Mouse (Mus musculus) adrenal gland, postnatal 4 days (tissue): Measurements from ENCODE around the gene Atg14. TPM values are rescaled to one million over a fixed set of nuclear protein-coding genes. Genes with fewer than 3 reads are reported as not detected.
"Not testable (repeated sequence)": the region's sequence is repeated elsewhere in the genome, so short reads cannot be mapped to it uniquely, and the experiment has no call there.

Experiments used
- DNase-seq, 2 experiments: peaks; one replicate each; pipeline ENCODE4 v3.0.0; 2021 to 2022; ENCODE audit warnings: low spot score in 2 of 2, mixed read lengths in 2 of 2
- long read RNA-seq, 2 experiments: library from polyadenylated mRNA; stranded (forward); transcript quantifications; one replicate each; pipeline ENCODE4 v2.0.0; 2021
- total RNA-seq, 2 experiments: library from RNA; stranded (reverse); gene quantifications; 2 replicates each; pipeline ENCODE4 v1.2.3; 2021

The Atg14 gene
- 10 to 100 TPM; 20.9 to 24.9 TPM for total RNA-seq
- long read RNA-seq, experiment 1, transcript Atg14-201 (10 exons, 3,450 nt) = major isoform, 23 of 26 reads
- long read RNA-seq, experiment 1, partial matches to known transcripts = 1 of 26 reads
- long read RNA-seq, experiment 1, other reads (novel, unspliced or antisense) = 2 of 26 reads
- long read RNA-seq, experiment 2, transcript Atg14-201 (10 exons, 3,450 nt) = major isoform, 29 of 35 reads
- long read RNA-seq, experiment 2, partial matches to known transcripts = 4 of 35 reads
- long read RNA-seq, experiment 2, other reads (novel, unspliced or antisense) = 2 of 35 reads

- not testable (repeated sequence) for DNase-seq
Measured at GRCm38 (mm10) chr14:47570549-47570948, at the start of gene Atg14. Gene Atg14, minus strand, starts transcription at chr14:47570649.

GRCm38 (mm10) chr14:47618891-47619290, 48.4 kb upstream of the Atg14 start:
- DNase-seq = no peak

- no peak for DNase-seq
Measured at GRCm38 (mm10) chr14:47613254-47613653, 42.8 kb upstream of the Atg14 start.

DNA sequence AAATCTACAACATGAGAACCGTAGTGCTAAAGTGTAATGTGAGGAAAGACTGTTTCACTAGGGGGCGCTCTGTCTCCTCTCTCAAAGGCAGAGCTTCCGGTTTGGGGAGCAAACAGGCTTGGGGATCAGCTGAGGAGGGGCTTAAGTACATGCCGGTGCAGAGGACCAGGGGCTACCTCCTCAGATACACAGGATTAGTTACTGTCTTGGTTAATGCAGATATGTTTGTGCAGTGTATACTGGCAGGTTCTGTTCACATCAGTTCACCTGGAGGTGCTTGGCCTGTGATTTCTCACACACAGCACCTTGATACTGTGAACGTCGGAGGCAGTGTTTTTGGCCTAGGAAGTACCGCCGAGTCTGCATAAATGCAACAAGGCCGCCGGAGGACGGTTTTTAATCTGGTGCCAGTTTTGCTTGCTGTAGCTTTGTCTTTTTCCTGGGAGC, 27.5 kb upstream of the Atg14 start:
- peak; percentile 7 to 42 for DNase-seq

DNA sequence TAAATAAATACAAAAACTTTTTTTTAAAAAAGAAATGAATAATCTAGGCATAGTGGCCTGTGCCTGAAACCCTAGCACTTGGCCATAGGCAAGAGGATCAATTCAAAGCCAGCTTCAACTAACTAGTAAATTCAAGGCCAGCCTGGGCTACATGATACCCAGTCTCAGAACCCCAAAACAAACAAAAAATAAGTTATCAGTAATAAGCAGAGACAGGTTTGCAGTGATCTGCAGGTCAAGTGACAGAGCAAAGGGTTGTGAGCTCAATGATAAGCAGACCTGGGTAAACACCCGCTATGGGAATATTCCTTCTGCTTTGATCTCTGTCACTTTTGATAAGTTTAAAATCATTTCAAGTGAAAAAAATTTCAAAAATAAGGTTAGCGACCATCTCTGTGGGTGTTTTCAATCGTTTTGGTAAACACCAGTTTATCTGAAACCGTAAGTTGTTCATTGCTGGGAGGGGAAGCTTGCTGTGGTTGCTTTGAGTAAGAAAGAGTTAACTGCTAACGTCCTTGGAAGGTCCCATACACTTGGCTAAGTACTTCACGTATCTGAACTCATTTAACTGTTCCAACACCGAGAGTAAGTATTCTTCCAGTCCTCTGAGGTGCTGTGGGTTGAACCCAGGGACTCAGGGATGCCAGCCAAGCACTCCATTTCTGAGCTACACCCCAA, 24.1 kb upstream of the Atg14 start:
- no peak for DNase-seq

GRCm38 (mm10) chr14:47590391-47590975, 20.0 kb upstream of the Atg14 start:
- DNase-seq = no peak

DNA sequence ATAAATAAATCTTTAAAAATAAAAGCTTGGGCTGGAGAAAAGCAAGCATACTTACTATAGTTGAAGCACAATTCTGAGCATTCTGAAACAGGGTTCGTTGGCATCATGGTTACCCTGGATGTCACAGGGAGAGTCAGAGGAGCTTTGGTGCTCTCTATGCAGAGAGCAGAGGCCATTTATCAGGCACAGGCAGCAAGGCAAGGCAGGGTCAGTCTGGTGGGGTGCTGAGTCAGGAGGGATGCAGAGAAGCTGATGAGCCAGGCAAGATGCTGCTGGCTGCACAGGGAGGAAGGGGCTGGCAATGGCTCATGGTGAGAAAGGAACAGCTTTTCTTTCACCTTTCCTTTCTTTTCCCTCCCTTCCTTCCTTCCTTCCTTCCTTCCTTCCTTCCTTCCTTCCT, 19.0 kb upstream of the Atg14 start:
- DNase-seq = no peak

DNA sequence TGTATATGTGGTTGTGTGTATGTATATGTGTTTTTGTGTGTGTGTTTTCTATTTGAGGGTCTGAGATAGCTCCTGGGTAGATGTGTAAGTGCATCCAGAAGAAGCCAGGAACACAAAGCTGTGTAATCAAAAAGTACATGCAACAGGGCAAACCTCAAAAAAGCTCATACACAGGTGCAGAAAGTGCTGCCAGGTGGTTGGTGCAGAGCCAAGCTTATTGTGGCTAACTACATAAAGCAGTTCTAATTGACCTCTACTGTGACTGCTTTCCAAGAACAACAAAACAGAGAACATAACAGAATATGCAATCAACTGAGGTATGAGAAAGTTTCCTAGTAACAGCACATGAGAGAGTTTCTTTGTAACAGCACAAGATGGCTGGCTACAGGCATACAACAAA, 13.9 kb upstream of the Atg14 start:
- DNase-seq = no peak

- no peak for DNase-seq
Measured at GRCm38 (mm10) chr14:47581681-47582080, 11.2 kb upstream of the Atg14 start.

DNA sequence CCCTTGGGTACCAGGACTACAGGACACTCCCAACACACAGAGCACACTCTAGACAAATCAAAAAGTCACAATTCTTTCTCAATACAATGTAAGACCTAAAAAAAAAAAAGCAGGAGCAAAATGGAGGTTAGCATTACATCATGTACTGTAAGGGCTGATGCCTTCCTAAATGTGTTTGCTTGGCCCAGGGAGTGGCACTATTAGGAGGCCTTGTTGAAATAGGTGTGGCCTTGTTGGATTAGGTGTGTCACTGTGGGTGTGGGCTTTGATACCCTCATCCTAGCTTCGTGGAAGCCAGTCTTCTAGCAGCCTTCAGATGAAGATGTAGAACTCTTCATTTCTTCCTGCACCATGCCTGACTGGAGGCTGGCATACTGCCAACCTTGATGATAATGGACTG, 10.8 kb upstream of the Atg14 start:
- DNase-seq = no peak

GRCm38 (mm10) chr14:47578086-47578485, 7.6 kb upstream of the Atg14 start:
- DNase-seq = no peak

- no peak for DNase-seq
Measured at GRCm38 (mm10) chr14:47576687-47577086, 6.2 kb upstream of the Atg14 start.

DNA sequence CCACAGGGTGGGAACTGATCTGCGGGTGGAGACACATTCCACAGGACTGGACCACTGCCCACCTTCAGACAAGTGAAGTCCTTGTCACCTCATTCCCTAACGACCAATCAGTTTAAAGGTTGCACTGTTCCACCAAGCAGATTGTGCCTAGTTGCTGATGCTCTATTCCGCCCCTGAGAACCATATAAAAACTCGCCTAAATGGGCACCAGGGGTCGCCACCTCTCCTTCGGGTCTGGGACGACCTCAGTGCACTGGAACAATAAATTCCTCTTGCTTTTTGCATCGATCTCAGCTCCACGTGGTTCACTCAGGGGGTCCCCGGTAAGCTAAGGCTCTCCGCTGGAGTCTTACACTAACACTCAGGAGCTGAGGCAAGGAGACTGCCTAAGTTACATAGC, 4.3 kb upstream of the Atg14 start:
- DNase-seq = no peak

DNA sequence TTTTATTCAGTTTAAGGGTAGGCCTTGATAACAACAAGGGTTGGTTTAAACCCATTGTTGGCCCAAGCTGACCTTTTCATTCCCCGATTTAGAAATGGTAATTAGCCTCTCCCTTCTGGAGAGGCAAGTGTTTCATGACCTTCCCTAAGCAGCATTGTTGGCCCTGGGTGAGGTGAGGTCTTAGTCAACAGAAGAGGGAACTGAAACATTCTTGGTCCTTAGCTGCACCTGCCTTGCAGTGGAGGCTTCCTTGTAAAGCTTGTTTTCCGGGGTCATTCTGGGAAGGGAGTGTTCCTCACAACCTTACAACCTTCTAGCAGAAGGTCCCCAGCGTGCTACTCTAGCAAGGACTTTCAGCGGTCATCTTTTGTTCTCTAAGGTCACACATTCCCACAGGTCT, 2.3 kb upstream of the Atg14 start:
- no peak for DNase-seq

GRCm38 (mm10) chr14:47567962-47568652, 2.3 kb downstream of the Atg14 start:
- peak; percentile 90 to 93 for DNase-seq

DNA sequence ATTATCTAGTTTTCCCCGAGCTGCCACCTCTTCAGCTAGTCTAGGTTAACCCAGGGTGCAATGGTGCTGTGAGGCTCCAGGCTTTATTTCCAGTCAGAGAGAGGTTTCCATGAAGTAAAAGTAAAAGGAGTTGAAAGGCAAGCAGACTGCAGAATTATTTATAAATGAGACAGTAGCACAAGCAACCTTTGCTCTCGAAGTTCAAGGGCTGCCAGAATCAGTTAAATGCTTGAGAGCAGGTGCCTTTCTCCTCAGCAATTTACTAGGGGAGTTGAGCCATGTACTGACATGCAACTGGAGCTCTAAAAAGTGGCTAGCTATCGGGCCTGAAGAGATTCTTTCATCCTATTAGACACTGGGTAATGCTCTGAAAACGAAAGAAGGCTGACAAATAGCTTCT, 7.3 kb downstream of the Atg14 start:
- no peak for DNase-seq

- DNase-seq = no peak
Measured at GRCm38 (mm10) chr14:47562530-47562929, 7.9 kb downstream of the Atg14 start.

DNA sequence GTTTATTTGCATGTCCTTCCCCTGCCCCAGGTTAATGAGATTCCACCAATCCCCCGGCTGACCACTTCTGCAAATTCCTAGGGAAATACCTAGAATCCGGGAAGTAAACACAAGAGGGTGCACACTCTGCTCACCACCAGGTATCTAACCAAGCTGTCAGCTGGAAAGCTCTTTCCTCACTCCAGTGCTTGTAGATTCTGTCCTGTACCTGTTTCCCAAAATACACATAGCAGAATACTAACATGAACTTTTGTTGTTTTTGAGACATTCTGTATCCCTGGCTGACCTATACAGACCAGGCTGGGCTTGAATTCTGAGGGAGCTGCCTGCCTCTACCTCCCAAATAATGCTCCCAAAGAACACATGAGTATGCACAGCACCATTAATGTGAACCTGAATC, 9.7 kb downstream of the Atg14 start:
- DNase-seq = no peak

- no peak for DNase-seq
Measured at GRCm38 (mm10) chr14:47555225-47555624, 15.2 kb downstream of the Atg14 start.

GRCm38 (mm10) chr14:47554236-47554635, 16.2 kb downstream of the Atg14 start:
- no peak for DNase-seq

DNA sequence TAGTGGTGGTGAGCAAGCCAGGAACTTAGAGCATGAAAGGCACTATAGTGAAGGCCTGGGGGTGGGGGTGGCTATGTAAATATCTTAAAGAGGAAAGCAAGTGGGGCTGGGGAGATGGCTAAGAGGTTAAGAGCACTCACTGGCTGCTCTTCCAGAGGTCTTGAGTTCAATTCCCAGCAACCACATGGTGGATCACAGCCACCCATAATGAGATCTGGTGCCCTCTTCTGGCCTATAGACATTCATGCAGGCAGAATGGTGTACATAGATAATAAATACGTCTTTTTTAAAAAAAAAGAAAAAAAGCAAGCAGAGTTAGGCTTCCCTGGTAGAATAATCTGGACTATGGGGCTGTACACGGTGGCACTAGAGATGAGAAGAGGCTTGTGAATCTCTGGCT, 17.1 kb downstream of the Atg14 start:
- no peak for DNase-seq

- DNase-seq = no peak
Measured at GRCm38 (mm10) chr14:47551668-47552067, 18.8 kb downstream of the Atg14 start.
